Mouse (Mus musculus) forebrain, embryonic 16.5 days (tissue): ENCODE measurements around the gene 2210407C18Rik. TPM values are rescaled to one million over a fixed set of nuclear protein-coding genes. Genes with fewer than 3 reads are reported as not detected.

Experiments used
- ATAC-seq: fragments of 200-750 bp; cut with Nextera tagmentation; 2 replicates; pipeline ENCODE4 v1.8.0; 2017; ENCODE audit warnings: mild to moderate bottlenecking, moderate library complexity
- H3K27ac ChIP-seq: fragments of 300-500 bp; sonication (generic); 2 replicates; pipeline ENCODE4 v1.5.1; 2014; ENCODE audit warnings: low read length, control low read depth
- H3K27me3 ChIP-seq: fragments of 300-500 bp; sonication (generic); replicated peaks from 2 replicates; pipeline ENCODE4 v1.6.1; 2014; ENCODE audit warnings: low read length; ENCODE audit not compliant: control insufficient read depth, insufficient read depth
- H3K36me3 ChIP-seq: fragments of 300-500 bp; sonication (generic); 2 replicates; pipeline ENCODE4 v1.6.1; 2014; ENCODE audit not compliant: control insufficient read depth, insufficient read depth
- H3K4me1 ChIP-seq: fragments of 300-500 bp; sonication (generic); replicated peaks from 2 replicates; pipeline ENCODE4 v1.6.1; 2014; ENCODE audit warnings: low read length; ENCODE audit not compliant: control insufficient read depth, insufficient read depth
- H3K4me2 ChIP-seq: fragments of 300-500 bp; sonication (generic); 2 replicates; pipeline ENCODE4 v1.6.1; 2014; ENCODE audit warnings: mild to moderate bottlenecking, low read length, control low read depth
- H3K4me3 ChIP-seq: fragments of 300-500 bp; sonication (generic); replicated peaks from 2 replicates; pipeline ENCODE4 v1.5.1; 2014; ENCODE audit warnings: mild to moderate bottlenecking, low read length, control low read depth
- H3K9ac ChIP-seq: fragments of 300-500 bp; sonication (generic); replicated peaks from 2 replicates; pipeline ENCODE4 v1.6.1; 2014; ENCODE audit warnings: low read depth, low read length, control low read depth
- H3K9me3 ChIP-seq: fragments of 300-500 bp; sonication (generic); 2 replicates; pipeline ENCODE4 v1.6.1; 2016; ENCODE audit warnings: low read length; ENCODE audit not compliant: control insufficient read depth
- WGBS: fragments of 180-500 bp; shearing (Covaris S2); extraction: QIAGEN DNeasy Blood & Tissue Kit; methylation state at CpG from one replicate; pipeline ENCODE4 v1.1.7; 2014; 5-methylcytosine and 5-hydroxymethylcytosine counted together
- polyA plus RNA-seq: library from polyadenylated mRNA; unstranded; fragments of >200 nt; fragmentation: Nextera tagmentation; extraction: Ambion mirVana; gene quantifications from 2 replicates; pipeline ENCODE4 v1.2.1, GENCODE M21; 2015

2210407C18Rik gene
- polyA plus RNA-seq, 1 experiment from 2014 or later, result not detected

- H3K4me3 ChIP-seq, result no peak within 1 kb of the TSS
- H3K9ac ChIP-seq, result no peak within 1 kb of the TSS
- H3K27ac ChIP-seq, result no peak within 1 kb of the TSS
- no peak for ATAC-seq
- H3K4me2 ChIP-seq, result no peak within 1 kb of the TSS
- no peaks in the 10 kb centered on the region for H3K36me3 ChIP-seq
- H3K9me3 ChIP-seq, result no peaks in the 10 kb centered on the region
- WGBS, result 69% methylated on average over 5 of the region's 5 CpGs
- H3K27me3 ChIP-seq, result no peaks in the 10 kb centered on the region
- no peaks in the 10 kb centered on the region for H3K4me1 ChIP-seq
Measured at GRCm38 (mm10) chr11:58570405-58570804, 45.5 kb downstream of the 2210407C18Rik start, which contains the start of gene Olfr224. Gene Olfr224 (minus strand): TSS chr11:58570553.

Other genes starting within 250 kb of the 2210407C18Rik start
- not detected in 2 replicates for gene Lypd8, start 237.0 kb downstream of the 2210407C18Rik start, polyA plus RNA-seq
- not detected in 2 replicates for gene 1810065E05Rik, start 195.0 kb downstream of the 2210407C18Rik start, polyA plus RNA-seq
- gene Gm12253, start 183.5 kb downstream of the 2210407C18Rik start, polyA plus RNA-seq, result not detected in 2 replicates
- not detected in 2 replicates for gene Lypd9, start 163.2 kb downstream of the 2210407C18Rik start, polyA plus RNA-seq
- gene Olfr30, start 153.8 kb downstream of the 2210407C18Rik start, polyA plus RNA-seq, result not detected in 2 replicates
- gene Olfr332, start 123.5 kb downstream of the 2210407C18Rik start, polyA plus RNA-seq, result not detected in 2 replicates
- not detected in 2 replicates for gene Olfr331, start 113.5 kb downstream of the 2210407C18Rik start, polyA plus RNA-seq
- not detected in 2 replicates for gene Olfr330, start 81.2 kb downstream of the 2210407C18Rik start, polyA plus RNA-seq
- not detected in 2 replicates for gene Olfr329-ps, start 69.7 kb downstream of the 2210407C18Rik start, polyA plus RNA-seq
- not detected in 2 replicates for gene Olfr328, start 60.4 kb downstream of the 2210407C18Rik start, polyA plus RNA-seq
- not detected in 2 replicates for gene Olfr224, start 45.5 kb downstream of the 2210407C18Rik start, polyA plus RNA-seq
- gene Olfr325, start 38.3 kb downstream of the 2210407C18Rik start, polyA plus RNA-seq, result not detected in 2 replicates
- gene Olfr324, start 21.0 kb downstream of the 2210407C18Rik start, polyA plus RNA-seq, result not detected in 2 replicates
- gene Olfr323, start 14.4 kb upstream of the 2210407C18Rik start, polyA plus RNA-seq, result not detected in 2 replicates
- 0.09 TPM in 1 of 2 replicates, not detected in the other for gene Trim58, start 24.4 kb upstream of the 2210407C18Rik start, polyA plus RNA-seq
- not detected in 2 replicates for gene Olfr322, start 42.7 kb upstream of the 2210407C18Rik start, polyA plus RNA-seq
- not detected in 2 replicates for gene Olfr320, start 65.0 kb upstream of the 2210407C18Rik start, polyA plus RNA-seq
- not detected in 2 replicates for gene Olfr319, start 83.1 kb upstream of the 2210407C18Rik start, polyA plus RNA-seq
- not detected in 2 replicates for gene Olfr318, start 107.9 kb upstream of the 2210407C18Rik start, polyA plus RNA-seq
- 0.16 TPM in 1 of 2 replicates, not detected in the other for gene Olfr317, start 123.1 kb upstream of the 2210407C18Rik start, polyA plus RNA-seq
- gene Olfr316, start 136.7 kb upstream of the 2210407C18Rik start, polyA plus RNA-seq, result not detected in 2 replicates
- gene Olfr315, start 157.1 kb upstream of the 2210407C18Rik start, polyA plus RNA-seq, result not detected in 2 replicates
- gene Olfr314, start 166.9 kb upstream of the 2210407C18Rik start, polyA plus RNA-seq, result not detected in 2 replicates
- 1.8 and 5.4 TPM in 2 replicates for gene Fam183b, start 185.9 kb upstream of the 2210407C18Rik start, polyA plus RNA-seq
- gene Olfr313, start 198.9 kb upstream of the 2210407C18Rik start, polyA plus RNA-seq, result not detected in 2 replicates
- gene Olfr312, start 213.2 kb upstream of the 2210407C18Rik start, polyA plus RNA-seq, result not detected in 2 replicates
- gene Olfr311, start 223.2 kb upstream of the 2210407C18Rik start, polyA plus RNA-seq, result not detected in 2 replicates
- gene Gm12258, start 231.1 kb upstream of the 2210407C18Rik start, polyA plus RNA-seq, result 25.1 and 25.9 TPM in 2 replicates